Mouse (Mus musculus): Measurements from ENCODE around the gene Zfp341.

GRCm38 (mm10) chr2:154591239-154591638, 21.9 kb upstream of the Zfp341 start:
- TF ChIP-seq POLR2A (IDR thresholded peaks at IDR 0.05; ENCODE audit: borderline replicate concordance, control insufficient read depth, low read depth, low read length) (no peak), CTCF (IDR thresholded peaks at IDR 0.05; ENCODE audit: control insufficient read depth, insufficient read depth, low read length) (no peak)

Measured in bone marrow, adult 2 months (tissue).